Mouse (Mus musculus) heart, embryonic 14.5 days (tissue): ENCODE results near the gene Sgca. TPM values are rescaled to one million over a fixed set of nuclear protein-coding genes. Genes with fewer than 3 reads are reported as not detected.

Experiments
- ATAC-seq: fragments of 200-750 bp; cut with Nextera tagmentation; 2 replicates; pipeline ENCODE4 v1.8.0; 2017; ENCODE audit warnings: low read depth, moderate TSS enrichment; ENCODE audit not compliant: insufficient number of reproducible peaks, insufficient read depth, low FRiP score
- H3K27ac ChIP-seq, 2 experiments: fragments of 200-500 bp in 1 of 2; fragments of 300-500 bp in 1 of 2; sonication (generic) in 1 of 2; replicated peaks in 1 of 2; 2 replicates each; pipeline ENCODE4 v1.5.1; 2012 to 2014; ENCODE audit warnings: low read depth in 2 of 2, low read length in 2 of 2, control low read depth in 1 of 2, mild to moderate bottlenecking in 1 of 2, mixed read lengths in 1 of 2; ENCODE audit not compliant: control insufficient read depth in 1 of 2, insufficient read depth in 1 of 2
- H3K27me3 ChIP-seq: fragments of 300-500 bp; sonication (generic); 2 replicates; pipeline ENCODE4 v1.6.1; 2014; ENCODE audit warnings: mild to moderate bottlenecking, low read length, control low read depth; ENCODE audit not compliant: control insufficient read depth, insufficient read depth
- H3K36me3 ChIP-seq: fragments of 300-500 bp; sonication (generic); 2 replicates; pipeline ENCODE4 v1.6.1; 2014; ENCODE audit warnings: mild to moderate bottlenecking, control low read depth, low read length, mixed read lengths; ENCODE audit not compliant: control insufficient read depth, insufficient read depth
- H3K4me1 ChIP-seq, 2 experiments: fragments of 200-500 bp in 1 of 2; fragments of 300-500 bp in 1 of 2; sonication (generic) in 1 of 2; 2 replicates each; pipeline ENCODE4 v1.6.1; 2012 to 2014; ENCODE audit warnings: low read length in 2 of 2, control low read depth in 1 of 2, mixed read lengths in 1 of 2; ENCODE audit not compliant: control insufficient read depth in 2 of 2, insufficient read depth in 2 of 2
- H3K4me2 ChIP-seq: fragments of 300-500 bp; sonication (generic); 2 replicates; pipeline ENCODE4 v1.6.1; 2014; ENCODE audit warnings: mild to moderate bottlenecking, low read length
- H3K4me3 ChIP-seq, 2 experiments: fragments of 200-500 bp in 1 of 2; fragments of 300-500 bp in 1 of 2; sonication (generic) in 1 of 2; 2 replicates each; pipeline ENCODE4 v1.5.1; 2012 to 2014; ENCODE audit warnings: low read length in 2 of 2, mild to moderate bottlenecking in 2 of 2, control low read depth in 1 of 2, low read depth in 1 of 2, moderate library complexity in 1 of 2; ENCODE audit not compliant: control insufficient read depth in 1 of 2, insufficient read depth in 1 of 2
- H3K9ac ChIP-seq: fragments of 300-500 bp; sonication (generic); 2 replicates; pipeline ENCODE4 v1.6.1; 2014; ENCODE audit warnings: mild to moderate bottlenecking, low read length
- H3K9me3 ChIP-seq: fragments of 300-500 bp; sonication (generic); 2 replicates; pipeline ENCODE4 v1.6.1; 2016; ENCODE audit warnings: low read length, control low read depth; ENCODE audit not compliant: control insufficient read depth
- WGBS: fragments of 180-500 bp; shearing (Covaris S2); extraction: QIAGEN DNeasy Blood & Tissue Kit; methylation state at CpG from one replicate; pipeline ENCODE4 v1.1.7; 2014; 5-methylcytosine and 5-hydroxymethylcytosine counted together
- polyA plus RNA-seq: library from polyadenylated mRNA; unstranded; fragments of >200 nt; fragmentation: Nextera tagmentation; extraction: Ambion mirVana; gene quantifications from 2 replicates; pipeline ENCODE4 v1.2.1, GENCODE M21; 2014

Gene Sgca
- 34.6 and 36.7 TPM in 2 replicates for polyA plus RNA-seq

DNA sequence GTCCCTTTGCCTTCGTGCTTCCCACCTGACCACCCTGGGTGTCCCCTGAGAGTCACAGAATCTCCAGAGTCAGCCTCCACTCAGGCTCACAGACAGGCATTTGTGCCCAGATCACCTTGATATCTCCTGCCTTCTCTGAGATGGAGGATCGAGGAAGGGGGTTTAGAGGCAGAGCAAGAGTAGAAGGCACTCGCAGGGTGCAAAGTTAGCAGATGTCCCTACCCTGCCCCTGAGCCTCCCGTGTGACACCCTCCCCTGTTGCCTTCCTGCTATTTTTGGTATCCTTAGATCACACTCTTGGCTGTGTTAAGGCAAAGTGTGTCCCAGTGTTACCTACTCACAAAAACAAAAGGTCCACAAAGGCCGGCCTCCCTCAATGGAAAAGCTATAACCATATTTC lies at the start of gene Sgca:
Sgca (minus strand) TSS at position 129 of the 400 bp plus-strand sequence.
- no peaks in the 10 kb centered on the region for H3K9me3 ChIP-seq
- H3K4me2 ChIP-seq = peak within 1 kb of the TSS; percentile 8; the same call in 1 of the 2 replicates
- peak within 1 kb of the TSS; percentile 73 to 78 for H3K27ac ChIP-seq
- no peak within 1 kb of the TSS for H3K4me3 ChIP-seq
- ATAC-seq = no peak
- 34% methylated on average over 5 of the region's 5 CpGs for WGBS
- peak within 1 kb of the TSS; percentile 59 for H3K9ac ChIP-seq
- peaks cover 39 to 52% of the 10 kb centered on the region in 2 experiments for H3K4me1 ChIP-seq
- no peaks in the 10 kb centered on the region for H3K36me3 ChIP-seq
- H3K27me3 ChIP-seq = no peaks in the 10 kb centered on the region

DNA sequence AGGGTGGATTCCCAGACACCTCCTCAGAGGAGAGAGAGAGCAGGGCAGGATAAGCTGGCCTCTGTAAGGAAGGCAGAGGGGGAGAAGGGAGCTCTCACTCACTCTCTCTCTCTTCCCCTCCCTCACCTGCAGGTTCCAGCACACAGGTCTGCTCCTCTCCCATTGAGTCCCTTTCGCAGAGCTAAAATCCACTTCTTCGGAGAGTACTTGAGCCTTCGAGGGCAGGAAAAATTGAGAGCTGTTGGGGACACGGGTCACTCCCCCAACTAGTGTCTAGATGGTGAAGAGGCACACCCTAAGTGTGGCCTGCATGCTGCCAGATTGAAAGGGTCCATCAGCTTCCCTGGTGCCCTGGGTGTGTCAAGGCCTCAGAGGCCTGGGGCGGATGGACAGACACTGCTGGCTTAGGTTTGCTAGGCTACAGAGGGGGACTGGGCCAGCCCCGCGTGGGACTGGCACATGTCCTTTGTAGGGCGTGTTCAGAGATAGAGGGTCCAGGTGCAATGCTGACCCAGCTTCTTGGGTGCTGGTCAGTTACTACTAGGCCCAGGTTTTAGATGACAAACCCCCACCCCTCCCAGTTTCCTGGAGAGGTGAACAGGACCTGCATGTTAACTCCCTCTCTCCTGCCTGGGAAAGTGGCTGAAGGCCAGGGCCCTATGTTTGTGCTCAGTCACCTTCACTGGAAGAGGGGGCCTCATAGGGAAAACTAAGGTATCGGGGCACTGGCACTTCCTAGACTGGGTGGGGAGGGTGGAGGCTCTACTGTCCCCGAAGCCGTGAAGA lies 49.3 kb upstream of the Sgca start:
- WGBS = 82% methylated on average over 11 of the region's 11 CpGs
- no peak overlapping the region for H3K4me3 ChIP-seq
- no peaks in the 10 kb centered on the region for H3K27me3 ChIP-seq
- no peak overlapping the region for H3K27ac ChIP-seq
- peaks cover 83% of the 10 kb centered on the region for H3K36me3 ChIP-seq
- no peak overlapping the region for H3K4me2 ChIP-seq
- H3K9ac ChIP-seq = no peak overlapping the region
- H3K9me3 ChIP-seq = 0 out of 2 replicates have a peak, but pooled peaks cover 3% of the 10 kb centered on the region
- H3K4me1 ChIP-seq = no peaks in the 10 kb centered on the region; a peak in 1 of 4 replicates
- 0 out of 2 replicates have a peak, but pooled peaks have one; percentile 11 for ATAC-seq

DNA sequence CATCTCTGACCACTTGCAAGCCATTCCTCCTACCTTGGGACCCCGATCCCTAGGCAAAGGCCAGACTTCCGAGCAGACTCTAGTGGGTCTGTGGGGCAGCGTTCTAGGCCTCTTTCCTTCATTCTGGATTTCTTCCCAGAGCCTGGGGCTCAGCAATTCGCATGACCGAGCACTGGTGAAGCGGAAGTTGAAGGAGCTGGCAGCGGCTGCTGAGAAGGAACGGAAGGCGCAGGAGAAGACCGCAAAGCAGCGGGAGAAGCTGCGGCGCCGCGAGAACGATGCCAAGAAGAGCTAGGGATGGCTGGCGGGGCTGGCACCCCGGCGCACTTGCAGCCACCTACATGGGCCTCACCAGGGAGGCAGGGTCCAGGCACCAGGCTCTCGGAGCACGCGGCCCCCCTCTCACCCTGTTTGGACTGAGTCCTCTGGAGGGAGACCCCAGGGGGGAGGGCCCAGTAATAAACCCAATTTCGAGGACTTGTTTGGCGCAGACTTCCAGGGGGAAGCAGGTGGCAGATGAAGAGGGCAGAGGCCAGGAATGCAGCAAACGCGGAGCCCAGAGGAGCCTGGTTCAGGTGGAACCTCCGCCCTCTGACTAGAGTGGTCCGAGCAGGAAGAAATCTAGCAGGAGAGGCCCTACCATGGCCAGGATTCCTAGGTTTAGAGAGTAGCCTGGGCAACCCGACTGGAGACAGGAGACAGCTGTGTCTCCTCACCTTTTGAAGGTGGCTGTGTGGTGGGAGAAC lies 48.5 kb upstream of the Sgca start:
- no peak for ATAC-seq
- Histone ChIP-seq H3K4me3 (no peak overlapping the region), H3K9ac (no peak overlapping the region), H3K9me3 (0 out of 2 replicates have a peak, but pooled peaks cover 3% of the 10 kb centered on the region), H3K4me2 (no peak overlapping the region), H3K27ac (no peak overlapping the region), H3K36me3 (peaks cover 85% of the 10 kb centered on the region), H3K4me1 (no peaks in the 10 kb centered on the region; a peak in 1 of 4 replicates), H3K27me3 (peaks cover 6% of the 10 kb centered on the region; the same call in 1 of the 2 replicates)
- WGBS = 65% methylated on average over 29 of the region's 29 CpGs

DNA sequence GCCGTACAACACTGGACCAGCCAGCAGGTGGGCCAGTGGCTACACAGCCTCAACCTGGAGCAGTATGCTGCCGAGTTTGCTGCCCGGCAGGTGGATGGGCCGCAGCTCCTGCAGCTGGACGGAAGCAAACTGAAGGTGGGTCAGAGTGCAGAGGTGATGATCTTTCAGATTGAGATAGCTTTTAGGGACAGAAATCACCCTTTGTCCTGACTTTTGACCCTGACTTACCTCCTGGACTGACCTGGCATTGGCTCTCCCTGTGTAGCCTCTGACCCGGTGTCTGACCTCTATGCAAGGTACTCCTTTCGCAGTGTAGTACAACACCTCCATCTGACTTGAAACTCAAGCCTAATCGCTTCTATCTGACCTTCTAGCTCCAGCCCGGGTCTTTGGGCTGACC lies 47.4 kb upstream of the Sgca start:
- H3K27ac ChIP-seq = no peak overlapping the region
- no peak overlapping the region for H3K9ac ChIP-seq
- H3K4me1 ChIP-seq = no peaks in the 10 kb centered on the region; a peak in 1 of 4 replicates
- H3K27me3 ChIP-seq = peaks cover 11% of the 10 kb centered on the region; the same call in 1 of the 2 replicates
- 95% methylated on average over 9 of the region's 9 CpGs for WGBS
- H3K9me3 ChIP-seq = 0 out of 2 replicates have a peak, but pooled peaks cover 3% of the 10 kb centered on the region
- H3K36me3 ChIP-seq = peaks cover 76% of the 10 kb centered on the region
- no peak overlapping the region for H3K4me3 ChIP-seq
- no peak for ATAC-seq
- H3K4me2 ChIP-seq = no peak overlapping the region

DNA sequence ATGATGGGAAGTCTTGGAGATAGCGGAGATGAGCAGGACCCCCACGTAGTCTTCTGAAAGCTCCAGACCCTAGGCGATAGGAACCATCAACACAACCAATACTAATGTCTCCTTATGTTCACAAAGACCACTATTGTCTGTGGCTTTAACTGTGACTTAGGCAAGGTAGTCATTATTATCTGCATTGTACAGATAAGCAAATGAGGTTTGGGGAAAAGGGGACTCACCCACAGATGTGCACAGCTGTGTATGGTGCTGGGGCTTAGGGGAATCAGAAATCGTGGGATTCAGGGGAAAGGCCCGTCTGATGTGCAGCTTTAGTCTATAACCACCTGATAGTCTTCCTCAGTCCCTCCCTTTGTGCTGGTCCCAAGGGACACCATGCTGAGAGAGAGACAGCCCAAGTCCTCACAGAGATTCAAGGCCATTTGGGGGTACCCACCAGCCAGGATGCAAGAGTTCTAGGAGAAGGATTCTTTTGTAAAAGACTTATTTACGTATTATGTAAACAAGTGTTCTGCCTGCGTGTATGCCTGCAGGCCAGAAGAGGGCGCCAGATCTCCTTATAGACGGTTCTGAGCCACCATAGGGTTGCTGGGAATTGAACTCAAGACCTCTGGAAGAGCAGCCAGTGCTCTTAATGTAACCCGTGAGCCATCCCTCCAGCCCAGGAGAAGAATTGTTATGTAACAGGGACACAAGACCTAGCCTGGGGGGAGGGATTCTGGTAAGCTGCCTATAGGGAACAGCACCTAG lies 46.3 kb upstream of the Sgca start:
- H3K36me3 ChIP-seq = peaks cover 67% of the 10 kb centered on the region
- H3K9ac ChIP-seq = no peak overlapping the region
- no peak overlapping the region for H3K4me3 ChIP-seq
- peaks cover 11% of the 10 kb centered on the region; the same call in 1 of the 2 replicates for H3K27me3 ChIP-seq
- H3K27ac ChIP-seq = no peak overlapping the region
- no peak overlapping the region for H3K4me2 ChIP-seq
- 0 out of 2 replicates have a peak, but pooled peaks cover 3% of the 10 kb centered on the region for H3K9me3 ChIP-seq
- 70% methylated on average over 10 of the region's 10 CpGs for WGBS
- no peaks in the 10 kb centered on the region; a peak in 1 of 4 replicates for H3K4me1 ChIP-seq
- ATAC-seq = no peak

DNA sequence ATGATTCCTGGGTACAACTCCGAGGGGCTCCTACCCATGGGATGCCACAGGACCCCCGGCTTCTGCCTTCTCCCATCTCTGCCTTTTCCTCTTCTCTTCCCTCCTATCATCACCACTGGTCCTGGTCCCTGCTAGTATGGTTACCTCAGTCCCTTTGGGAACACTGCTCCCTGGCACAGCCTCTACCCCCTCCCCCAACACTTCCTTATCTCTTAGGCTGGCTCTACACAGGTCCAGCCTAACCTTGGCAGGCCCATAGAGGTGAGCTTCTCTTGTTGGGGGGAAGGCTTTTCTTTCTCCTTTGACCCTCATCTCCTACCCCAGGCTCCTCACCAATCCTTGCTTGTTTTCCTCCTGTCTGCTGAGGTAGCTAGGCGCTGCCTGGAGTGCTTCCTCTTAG lies 39.4 kb upstream of the Sgca start:
- Histone ChIP-seq H3K27ac (0 out of 4 replicates have a peak overlapping the region, but pooled peaks of 1 of the 2 experiments have one; percentile 19), H3K4me3 (no peak overlapping the region), H3K9ac (peak overlapping the region; percentile 34; the same call in 1 of the 2 replicates), H3K4me2 (no peak overlapping the region), H3K27me3 (peaks cover 11% of the 10 kb centered on the region; the same call in 1 of the 2 replicates), H3K4me1 (peaks cover 17 to 27% of the 10 kb centered on the region in 2 experiments; a peak in 3 of 4 replicates), H3K9me3 (no peaks in the 10 kb centered on the region), H3K36me3 (peaks cover 16% of the 10 kb centered on the region; the same call in 1 of the 2 replicates)
- ATAC-seq = 0 out of 2 replicates have a peak, but pooled peaks have one; percentile 52
- 41% methylated on average over 3 of the region's 3 CpGs for WGBS

DNA sequence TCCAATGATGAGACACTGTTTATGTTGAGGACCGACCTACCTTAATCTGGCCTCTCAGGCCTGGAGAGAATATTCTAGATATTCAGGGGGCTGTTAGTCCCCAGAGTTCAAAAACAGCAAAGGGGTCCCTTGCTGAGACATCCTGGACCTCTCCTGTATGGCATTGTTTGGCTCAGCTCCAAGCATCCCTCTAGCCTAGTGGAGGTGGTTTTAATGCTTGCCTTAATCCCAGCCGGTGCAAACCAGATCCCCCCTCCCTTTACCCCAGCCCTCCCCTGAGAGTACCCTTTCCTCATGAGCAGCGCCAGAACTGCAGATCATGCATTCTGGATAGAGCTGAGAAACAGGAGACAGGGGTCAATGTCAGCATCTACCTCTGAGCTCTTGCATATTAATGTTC lies 36.4 kb upstream of the Sgca start:
- no peaks in the 10 kb centered on the region for H3K27me3 ChIP-seq
- H3K4me1 ChIP-seq = peaks cover 26 to 39% of the 10 kb centered on the region in 2 experiments
- no peak overlapping the region for H3K4me2 ChIP-seq
- peaks cover 6% of the 10 kb centered on the region; the same call in 1 of the 2 replicates for H3K36me3 ChIP-seq
- no peak overlapping the region for H3K9ac ChIP-seq
- no peak overlapping the region for H3K27ac ChIP-seq
- no peaks in the 10 kb centered on the region for H3K9me3 ChIP-seq
- WGBS = 38% methylated on average over 3 of the region's 3 CpGs
- no peak for ATAC-seq
- no peak overlapping the region for H3K4me3 ChIP-seq
